Mouse (Mus musculus) brain, embryonic 14.5 days (tissue): ENCODE results near the gene Srsf9. TPM values are rescaled to one million over a fixed set of nuclear protein-coding genes. Genes with fewer than 3 reads are reported as not detected.
A peak's percentile ranks its signal among the peaks of the same experiment; 100 is the strongest.
"Not testable (repeated sequence)": the region's sequence is repeated elsewhere in the genome, so short reads cannot be mapped to it uniquely, and the experiment has no call there.

ENCODE experiments used
- DNase-seq: peaks from one replicate; pipeline ENCODE4 v3.0.0-alpha.2; 2011; ENCODE audit warnings: low read depth
- CTCF ChIP-seq: fragments of 200-500 bp; IDR thresholded peaks from 2 replicates; pipeline ENCODE4 v1.5.1; 2012; ENCODE audit warnings: inconsistent platforms, mild to moderate bottlenecking, moderate library complexity, borderline replicate concordance; ENCODE audit not compliant: insufficient read depth, insufficient read length; ENCODE audit errors: extremely low read depth
- POLR2A ChIP-seq: fragments of 200-500 bp; IDR thresholded peaks from 2 replicates; pipeline ENCODE4 v1.6.1; 2012; ENCODE audit warnings: mild to moderate bottlenecking, inconsistent platforms, borderline replicate concordance; ENCODE audit not compliant: poor library complexity, insufficient read depth, insufficient read length, severe bottlenecking; ENCODE audit errors: extremely low read depth
- polyA plus RNA-seq: library from polyadenylated mRNA; depleted of rRNA; stranded (reverse); fragments of >200 nt; gene quantifications from 2 replicates; pipeline ENCODE4 v1.2.3, GENCODE M21; 2012; rRNA removed

Gene Srsf9
- polyA plus RNA-seq, 1 experiment = 91.9 TPM

DNA sequence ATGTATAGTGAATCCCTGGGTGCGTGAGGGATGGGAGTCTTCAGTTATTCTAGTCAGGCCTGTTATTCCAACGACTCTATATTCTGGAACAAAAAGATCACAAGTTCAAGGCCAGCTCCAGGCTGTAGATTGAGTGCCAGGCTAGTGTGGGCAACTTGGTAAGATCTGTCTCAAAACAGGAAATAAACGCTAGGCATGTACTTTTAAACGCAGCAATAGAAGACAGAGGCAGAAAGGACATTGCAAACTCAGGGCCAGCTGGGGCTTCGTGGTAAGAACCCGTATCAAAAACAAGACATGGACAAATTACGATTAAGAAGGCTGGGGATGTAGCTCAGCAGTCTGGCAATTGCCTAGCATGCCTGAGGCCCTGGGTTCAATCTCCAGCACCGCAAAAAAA is 32.5 kb downstream of the Srsf9 start:
- no peak for TF ChIP-seq CTCF
- TF ChIP-seq POLR2A = no peak
- DNase-seq = no peak

DNA sequence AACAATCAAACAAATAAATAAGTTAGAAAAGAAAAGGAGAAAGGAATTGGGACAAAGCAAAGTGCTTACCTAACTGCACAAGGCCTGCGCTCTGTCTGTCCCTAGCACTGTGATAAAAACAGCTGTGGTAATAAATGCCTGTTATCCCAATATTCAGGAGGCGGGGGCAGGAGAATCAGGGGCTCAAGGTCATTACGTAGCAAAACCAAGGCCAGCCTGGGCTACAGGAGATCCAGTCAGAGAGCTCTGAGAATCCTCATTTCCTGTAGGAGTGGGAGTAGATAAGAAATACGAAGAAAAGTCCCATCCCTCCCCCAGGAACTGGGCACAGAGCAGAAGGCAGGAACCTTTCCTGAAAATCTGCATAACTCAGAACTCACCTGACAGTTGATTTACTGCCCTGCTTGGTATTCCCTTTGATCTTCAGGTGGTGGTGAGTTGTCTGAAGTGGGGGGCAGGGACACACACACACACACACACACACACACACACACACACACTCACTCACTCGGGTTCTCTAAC is 32.9 kb downstream of the Srsf9 start:
- TF ChIP-seq POLR2A = no peak
- no peak for TF ChIP-seq CTCF
- no peak for DNase-seq

DNA sequence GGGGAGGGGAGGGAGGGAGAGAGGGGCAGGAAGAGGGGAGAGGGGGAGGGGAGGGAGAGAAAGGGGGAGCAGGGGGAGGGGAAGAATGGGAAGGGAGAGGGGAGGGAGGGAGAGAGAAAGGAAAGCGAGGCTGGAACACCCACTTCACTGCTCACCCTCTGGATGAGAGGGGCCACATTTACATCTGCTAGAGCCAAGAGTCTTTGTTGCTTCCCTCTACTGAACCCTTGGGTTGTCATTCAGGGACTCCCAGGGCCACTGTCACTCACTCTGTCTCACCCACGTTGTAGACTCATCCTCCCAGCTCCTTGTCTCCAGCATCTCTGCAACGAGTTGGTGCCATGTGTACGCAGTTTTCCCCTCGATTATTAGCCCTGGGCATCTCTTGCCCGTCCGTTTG is 35.2 kb downstream of the Srsf9 start:
- DNase-seq = no peak
- TF ChIP-seq POLR2A (no peak), CTCF (no peak)

DNA sequence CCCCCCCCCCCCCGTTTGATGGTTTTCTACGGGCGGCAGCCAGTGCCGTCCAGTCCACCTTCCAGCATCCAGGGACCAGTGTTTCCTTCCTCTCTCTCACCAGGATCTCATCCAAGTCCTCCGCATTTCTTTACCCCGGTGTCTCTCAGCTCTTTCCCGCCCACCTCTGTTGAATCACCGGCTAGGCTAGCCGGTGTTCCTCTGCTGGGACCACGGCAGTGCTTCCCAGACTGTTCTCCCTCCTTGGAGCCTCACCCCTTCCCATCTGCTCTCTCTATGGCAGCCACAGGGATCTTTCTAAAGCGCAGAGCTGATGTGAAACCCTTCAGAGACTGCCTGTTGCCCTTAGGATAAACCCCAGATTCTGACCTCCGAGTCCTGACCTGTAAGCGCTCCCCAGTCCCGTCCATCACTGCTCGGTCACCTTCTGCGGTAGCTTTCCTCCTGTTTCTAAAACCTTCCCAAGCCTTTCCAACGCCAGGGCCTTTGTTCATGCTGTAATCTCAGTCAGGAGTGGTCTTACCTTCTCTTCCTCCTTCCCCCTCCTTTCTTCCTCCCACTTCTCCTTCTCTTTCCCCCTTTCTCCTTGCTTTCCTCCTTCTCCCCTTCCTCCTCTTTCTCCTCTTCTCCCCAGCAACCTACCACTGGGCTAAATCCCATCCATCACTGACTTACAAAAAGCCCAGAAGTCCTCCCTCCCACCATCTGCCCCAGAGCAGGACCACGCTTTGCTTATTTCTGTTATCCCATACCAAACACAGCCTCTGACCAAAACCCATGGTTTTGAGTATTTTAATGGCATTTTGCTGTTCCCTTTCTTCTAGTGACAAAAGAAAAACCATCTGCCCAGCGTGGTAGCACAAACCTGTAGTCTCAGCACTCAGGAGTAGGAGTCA is 36.1 kb downstream of the Srsf9 start:
- DNase-seq = peak; percentile 69
- TF ChIP-seq POLR2A (no peak), CTCF (no peak)

DNA sequence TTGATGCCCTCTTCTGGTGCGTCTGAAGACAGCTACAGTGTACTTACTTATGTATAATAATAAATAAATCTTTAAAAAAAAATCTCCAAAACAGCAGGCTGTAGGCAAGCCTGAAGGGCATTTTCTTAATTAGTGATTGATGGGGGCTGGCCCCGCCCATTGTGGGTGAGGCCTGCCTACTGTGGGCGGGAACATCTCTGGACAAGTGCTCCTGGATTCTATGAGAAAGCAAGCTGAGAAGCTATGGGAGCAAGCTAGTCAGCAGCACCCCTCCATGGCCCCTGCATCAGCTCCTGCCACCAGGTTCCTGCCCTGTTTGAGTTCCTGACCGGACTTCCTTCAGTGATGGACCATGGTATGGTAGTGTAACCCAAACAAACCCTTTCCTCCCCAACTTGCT is 37.8 kb downstream of the Srsf9 start:
- TF ChIP-seq CTCF = no peak
- no peak for TF ChIP-seq POLR2A
- no peak for DNase-seq

DNA sequence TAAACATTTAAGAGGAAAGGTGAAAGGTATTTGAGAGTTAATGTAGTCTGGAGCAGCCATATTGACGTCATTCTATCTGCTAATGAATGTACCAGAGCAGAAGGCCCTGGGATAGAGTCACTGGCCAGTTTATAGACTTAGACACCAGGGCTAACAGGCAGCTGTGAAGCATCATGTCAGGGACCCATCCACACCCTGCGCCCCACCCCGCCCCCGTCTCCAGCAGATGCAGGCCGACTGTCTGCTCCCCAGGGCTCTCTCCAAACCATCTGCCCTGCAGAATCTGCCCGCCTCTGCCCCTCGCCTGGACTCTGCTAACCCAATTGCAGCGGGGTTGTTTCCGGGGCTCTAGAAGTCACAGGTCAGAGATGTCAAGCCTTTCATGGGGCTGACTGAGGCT is 44.8 kb downstream of the Srsf9 start:
- no peak for DNase-seq
- no peak for TF ChIP-seq POLR2A
- no peak for TF ChIP-seq CTCF

DNA sequence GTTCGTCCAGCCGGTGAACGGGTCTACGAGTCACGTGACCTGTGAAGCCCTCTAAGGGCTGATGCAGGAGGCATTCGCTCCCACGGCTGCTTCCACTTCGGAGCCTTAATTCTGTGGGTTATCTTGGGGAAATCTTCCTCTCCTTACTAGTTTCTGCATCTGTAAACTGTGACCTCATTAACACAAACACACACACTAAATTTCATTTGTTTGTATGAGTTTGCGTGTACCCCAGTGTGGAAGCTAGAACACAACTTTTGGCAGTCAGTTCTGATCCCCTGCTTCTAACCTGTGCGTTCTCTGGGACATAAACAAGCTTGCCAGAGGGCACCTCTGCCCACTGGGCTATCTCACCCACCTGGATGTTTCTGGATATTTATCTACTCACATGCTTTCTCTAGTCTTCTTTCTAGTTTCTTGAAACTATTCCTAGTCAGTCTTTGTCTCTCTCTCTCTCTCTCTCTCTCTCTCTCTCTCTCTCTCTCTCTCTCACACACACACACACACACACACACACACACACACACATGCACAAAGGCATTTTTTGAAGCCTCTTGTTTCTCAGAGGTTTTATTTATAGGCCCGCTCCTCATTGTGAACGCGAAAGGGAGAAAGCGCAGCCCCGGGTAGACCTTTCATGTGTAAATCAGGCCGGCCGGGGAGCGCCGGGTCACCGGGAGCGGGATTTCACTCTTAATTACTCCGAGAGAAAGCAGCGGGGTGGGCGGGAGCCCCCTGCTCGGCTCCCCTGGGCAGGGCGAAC is 46.6 kb downstream of the Srsf9 start:
- TF ChIP-seq POLR2A = no peak
- peak; percentile 96 for DNase-seq

DNA sequence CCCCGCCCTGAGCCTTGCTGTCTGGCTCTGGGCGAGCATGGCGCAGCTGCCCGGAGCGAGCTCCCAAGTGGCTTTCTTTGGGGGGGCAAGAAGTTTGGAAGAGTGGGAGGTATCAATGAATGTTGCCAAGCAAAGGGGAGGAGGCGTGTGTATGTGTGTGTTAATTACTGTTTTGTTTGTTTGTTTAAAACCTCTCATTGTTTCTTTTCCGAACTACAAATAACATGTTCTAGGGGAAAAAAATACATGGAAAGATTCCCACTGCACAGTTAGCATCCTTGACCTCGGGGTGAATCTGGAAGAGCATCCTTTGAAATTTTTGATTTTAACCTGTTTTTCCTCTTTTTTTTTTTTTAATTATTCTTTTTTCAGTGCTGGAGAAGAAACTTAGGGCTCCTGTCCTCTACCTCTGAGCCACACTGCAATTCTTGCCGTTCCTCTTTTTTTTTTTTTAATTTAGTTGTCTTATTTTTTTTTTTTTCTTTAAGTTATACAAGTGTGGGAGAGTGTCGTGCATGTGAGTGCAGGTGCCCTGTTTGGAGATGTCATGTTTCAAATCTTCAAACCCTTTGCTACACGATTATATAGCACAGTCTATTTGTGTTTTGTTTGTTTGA is 47.3 kb downstream of the Srsf9 start:
- no peak for TF ChIP-seq POLR2A
- no peak for TF ChIP-seq CTCF
- DNase-seq = no peak

DNA sequence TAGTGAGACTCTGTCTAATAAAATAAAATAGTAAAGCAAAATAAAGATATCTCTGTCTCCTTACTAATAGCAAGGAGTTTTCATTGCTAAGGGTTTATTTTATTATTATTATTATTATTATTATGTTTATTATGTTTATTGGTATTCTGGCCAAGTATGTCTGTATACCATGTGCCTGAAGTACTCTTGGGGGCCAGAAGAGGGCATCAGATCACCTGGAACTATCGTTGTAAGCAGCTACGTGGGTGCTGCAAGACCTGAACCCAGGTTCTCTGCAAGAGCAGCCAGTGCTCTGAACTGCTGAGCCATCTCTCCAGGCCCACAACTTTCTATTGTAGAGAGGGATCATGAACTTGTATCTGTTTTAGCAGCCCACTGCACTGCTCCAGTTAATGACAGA is 48.5 kb downstream of the Srsf9 start:
- TF ChIP-seq POLR2A (no peak), CTCF (no peak)
- DNase-seq = no peak

DNA sequence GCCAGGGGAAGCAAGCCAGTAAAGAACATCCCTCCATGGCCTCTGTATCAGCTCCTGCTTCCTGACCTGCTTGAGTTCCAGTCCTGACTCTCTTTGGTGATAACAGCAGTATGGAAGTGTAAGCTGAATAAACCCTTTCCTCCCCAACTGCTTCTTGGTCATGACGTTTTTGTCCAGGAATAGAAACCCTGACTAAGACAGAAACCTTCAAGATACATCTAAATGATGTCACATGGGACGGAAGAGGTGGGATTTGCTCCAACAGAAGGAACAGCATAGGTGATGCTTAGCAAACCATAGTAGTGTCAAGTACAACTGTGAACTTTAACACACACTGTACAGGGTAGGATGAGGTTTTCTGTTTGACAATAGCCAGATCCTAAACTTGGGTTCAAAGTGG is 51.9 kb downstream of the Srsf9 start:
- not testable (repeated sequence) for DNase-seq

Other genes with a start within 250 kb of the Srsf9 start
- not detected in 2 replicates for gene Gm10401, start 228.9 kb upstream of the Srsf9 start, polyA plus RNA-seq
- 25.1 and 27.0 TPM in 2 replicates for gene Acads, start 207.8 kb upstream of the Srsf9 start, polyA plus RNA-seq
- gene Unc119b, start 192.2 kb upstream of the Srsf9 start, polyA plus RNA-seq = 49.7 and 55.0 TPM in 2 replicates
- gene Mlec, start 169.0 kb upstream of the Srsf9 start, polyA plus RNA-seq = 63.6 and 80.4 TPM in 2 replicates
- gene Cabp1, start 132.8 kb upstream of the Srsf9 start, polyA plus RNA-seq = 28.6 and 32.9 TPM in 2 replicates
- gene Pop5, start 91.3 kb upstream of the Srsf9 start, polyA plus RNA-seq = 57.0 and 82.5 TPM in 2 replicates
- gene Rnf10, start 54.3 kb upstream of the Srsf9 start, polyA plus RNA-seq = 200 and 220 TPM in 2 replicates
- 15.7 and 20.5 TPM in 2 replicates for gene Coq5, start 47.5 kb upstream of the Srsf9 start, polyA plus RNA-seq
- gene Dynll1, start 26.2 kb upstream of the Srsf9 start, polyA plus RNA-seq = 602 and 608 TPM in 2 replicates
- gene Gatc, start 14.0 kb downstream of the Srsf9 start, polyA plus RNA-seq = 26.7 and 36.9 TPM in 2 replicates
- gene Triap1, start 14.0 kb downstream of the Srsf9 start, polyA plus RNA-seq = 25.6 and 30.3 TPM in 2 replicates
- gene Cox6a1, start 21.8 kb downstream of the Srsf9 start, polyA plus RNA-seq = 1,091 and 1,648 TPM in 2 replicates
- gene Msi1, start 102.4 kb downstream of the Srsf9 start, polyA plus RNA-seq = 232 and 238 TPM in 2 replicates
- not detected in 2 replicates for gene Pla2g1b, start 139.1 kb downstream of the Srsf9 start, polyA plus RNA-seq
- gene Sirt4, start 157.5 kb downstream of the Srsf9 start, polyA plus RNA-seq = 57.3 and 89.4 TPM in 2 replicates
- 46.9 and 49.7 TPM in 2 replicates for gene Pxn, start 179.5 kb downstream of the Srsf9 start, polyA plus RNA-seq
- 2,254 and 2,521 TPM in 2 replicates for gene Rplp0, start 232.3 kb downstream of the Srsf9 start, polyA plus RNA-seq
- 43.0 and 68.7 TPM in 2 replicates for gene Gcn1l1, start 238.1 kb downstream of the Srsf9 start, polyA plus RNA-seq